Mouse (Mus musculus) heart, adult 2 months (tissue): ENCODE data around the gene Cadm1.

Experiments
- CTCF ChIP-seq: fragments of 200-600 bp; IDR thresholded peaks from 2 replicates; pipeline ENCODE4 v1.8.1; 2022; ENCODE audit warnings: antibody characterized with exemption, mild to moderate bottlenecking, moderate library complexity
- EP300 ChIP-seq: fragments of 200-500 bp; IDR thresholded peaks from 2 replicates; pipeline ENCODE4 v1.6.1; 2011; ENCODE audit warnings: low read depth, low read length, control low read depth; ENCODE audit not compliant: insufficient read depth
- POLR2A ChIP-seq: fragments of 200-500 bp; IDR thresholded peaks from 2 replicates; pipeline ENCODE4 v1.6.1; 2011; ENCODE audit warnings: mild to moderate bottlenecking, low read depth, low read length, control low read depth; ENCODE audit not compliant: insufficient read depth

DNA sequence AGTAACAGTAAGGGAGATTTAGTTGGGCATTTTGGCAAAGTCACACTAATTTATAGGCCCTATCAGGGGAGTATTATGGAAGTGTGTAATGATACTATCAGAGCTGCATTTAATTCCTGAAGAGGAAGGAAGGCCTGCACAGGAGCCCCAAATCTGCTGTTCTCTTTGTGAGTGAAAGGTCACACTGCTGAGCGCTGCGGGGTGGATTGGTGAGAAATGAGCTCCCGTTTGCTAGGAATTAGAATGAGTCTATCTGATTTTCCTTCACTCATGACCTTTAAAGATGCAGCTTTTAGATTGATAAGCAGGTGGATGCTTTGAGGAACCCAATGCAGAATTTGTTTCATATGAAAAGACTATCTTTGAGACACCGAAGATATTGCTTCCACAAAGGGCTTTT is 208.8 kb downstream of the Cadm1 start:
- TF ChIP-seq CTCF (no peak), POLR2A (no peak), EP300 (no peak)
